12 mouse cellular contexts compared by ENCODE assay signal in genomic region chr6:18078615-18079014, GRCm38 (mm10). TPM values are rescaled to one million over a fixed set of nuclear protein-coding genes. Genes with fewer than 3 reads are reported as not detected.
DNase-seq lines count a peak whose midpoint lies in the region; ATAC-seq and TF ChIP-seq lines count a peak whose summit lies in the region.
"Had no signal": no experiment of that assay in that cellular context is flagged by ENCODE, and none has a peak within 500 bp of the region (broad histone marks: within the 10 kb centered on the region; RNA-seq: fewer than 3 reads in every experiment).

No protein-coding gene starts in this region.

- WGBS in heart, postnatal 0 days = 5% methylated on average over 1 of the region's 1 CpGs
- 8% methylated on average over 1 of the region's 1 CpGs for WGBS in heart, embryonic 11.5 days (ENCODE audit: insufficient replicate concordance)
- 28% methylated on average over 1 of the region's 1 CpGs for WGBS in midbrain, embryonic 11.5 days
- 47% methylated on average over 1 of the region's 1 CpGs for WGBS in midbrain, embryonic 10.5 days
- WGBS in embryonic facial prominence, embryonic 14.5 days = 20% methylated on average over 1 of the region's 1 CpGs

- DNase-seq in heart, postnatal 0 days (ENCODE audit: low spot score) = peak; percentile 48
- DNase-seq in midbrain, embryonic 11.5 days (ENCODE audit: low spot score, missing footprints) = no peak
- DNase-seq in midbrain, embryonic 10.5 days (ENCODE audit: low spot score) = no peak
- peak; percentile 56 for DNase-seq in embryonic facial prominence, embryonic 14.5 days (ENCODE audit: low spot score)
- peak; percentile 6 for DNase-seq in telencephalon, adult 2 months (ENCODE audit: low read depth, low spot score)
- no peak for DNase-seq in layer of hippocampus, postnatal 36 days
- no peak for DNase-seq in thymus, postnatal 4 days
- DNase-seq: cerebellum, postnatal 25 days had no signal

- no peak overlapping the region for H3K27ac ChIP-seq in heart, postnatal 0 days (ENCODE audit: low read depth)
- H3K27ac ChIP-seq in heart, embryonic 11.5 days (ENCODE audit: low read depth, low read length) = no peak overlapping the region
- H3K27ac ChIP-seq in midbrain, embryonic 11.5 days (ENCODE audit: low read depth, low read length) = no peak overlapping the region
- no peak overlapping the region for H3K27ac ChIP-seq in midbrain, embryonic 10.5 days (replicated peaks)
- no peak overlapping the region for H3K27ac ChIP-seq in embryonic facial prominence, embryonic 14.5 days (replicated peaks; ENCODE audit: low read depth, low read length)

- peak; percentile 71 for TF ChIP-seq CTCF in heart, postnatal 0 days (IDR thresholded peaks at IDR 0.05; ENCODE audit: low read depth)

- H3K36me3 ChIP-seq in heart, postnatal 0 days (replicated peaks; ENCODE audit: control insufficient read depth, insufficient read depth, low read length) = no peaks in the 10 kb centered on the region
- no peaks in the 10 kb centered on the region for H3K36me3 ChIP-seq in heart, embryonic 11.5 days (ENCODE audit: control insufficient read depth, insufficient read depth, low read length)
- H3K36me3 ChIP-seq in midbrain, embryonic 11.5 days (ENCODE audit: control insufficient read depth, insufficient read depth, low read length) = no peaks in the 10 kb centered on the region
- H3K36me3 ChIP-seq in midbrain, embryonic 10.5 days = no peaks in the 10 kb centered on the region
- no peaks in the 10 kb centered on the region for H3K36me3 ChIP-seq in embryonic facial prominence, embryonic 14.5 days (ENCODE audit: control insufficient read depth, insufficient read depth, low read length)

- H3K9me3 ChIP-seq in heart, postnatal 0 days (replicated peaks; ENCODE audit: control insufficient read depth, low read length) = no peaks in the 10 kb centered on the region
- H3K9me3 ChIP-seq in heart, embryonic 11.5 days (replicated peaks; ENCODE audit: control insufficient read depth, low read length) = no peaks in the 10 kb centered on the region
- no peaks in the 10 kb centered on the region for H3K9me3 ChIP-seq in midbrain, embryonic 11.5 days (ENCODE audit: control insufficient read depth, low read length)
- no peaks in the 10 kb centered on the region for H3K9me3 ChIP-seq in midbrain, embryonic 10.5 days (replicated peaks)
- H3K9me3 ChIP-seq in embryonic facial prominence, embryonic 14.5 days (ENCODE audit: control insufficient read depth, low read length) = no peaks in the 10 kb centered on the region

- H3K4me3 ChIP-seq in heart, postnatal 0 days (ENCODE audit: low read depth, low read length) = no peak overlapping the region
- H3K4me3 ChIP-seq in heart, embryonic 11.5 days (ENCODE audit: low read depth, low read length) = no peak overlapping the region
- H3K4me3 ChIP-seq in midbrain, embryonic 11.5 days (ENCODE audit: low read depth, low read length) = no peak overlapping the region
- H3K4me3 ChIP-seq in midbrain, embryonic 10.5 days = no peak overlapping the region
- no peak overlapping the region for H3K4me3 ChIP-seq in embryonic facial prominence, embryonic 14.5 days (ENCODE audit: low read depth, low read length)

- no peaks in the 10 kb centered on the region for H3K27me3 ChIP-seq in heart, postnatal 0 days (ENCODE audit: control insufficient read depth, insufficient read depth, low read length)
- no peaks in the 10 kb centered on the region for H3K27me3 ChIP-seq in heart, embryonic 11.5 days (ENCODE audit: control insufficient read depth, insufficient read depth, low read length)
- no peaks in the 10 kb centered on the region for H3K27me3 ChIP-seq in midbrain, embryonic 11.5 days (ENCODE audit: control insufficient read depth, insufficient read depth, low read length)
- H3K27me3 ChIP-seq in midbrain, embryonic 10.5 days (ENCODE audit: low read depth, poor library complexity, severe bottlenecking) = no peaks in the 10 kb centered on the region
- no peaks in the 10 kb centered on the region for H3K27me3 ChIP-seq in embryonic facial prominence, embryonic 14.5 days (replicated peaks; ENCODE audit: control insufficient read depth, insufficient read depth, low read length)

- H3K4me2 ChIP-seq in heart, postnatal 0 days (ENCODE audit: low read depth, low read length) = no peak overlapping the region
- no peak overlapping the region for H3K4me2 ChIP-seq in heart, embryonic 11.5 days
- H3K4me2 ChIP-seq in midbrain, embryonic 11.5 days = no peak overlapping the region
- no peak overlapping the region for H3K4me2 ChIP-seq in embryonic facial prominence, embryonic 14.5 days (ENCODE audit: low read depth, low read length)

- no peak for TF ChIP-seq EP300 in heart, postnatal 0 days (IDR thresholded peaks at IDR 0.05; ENCODE audit: low read depth)

- ATAC-seq in heart, postnatal 0 days (ENCODE audit: insufficient read depth, low read depth) = no peak
- ATAC-seq in heart, embryonic 11.5 days (replicated peaks; ENCODE audit: insufficient number of reproducible peaks, low FRiP score, low TSS enrichment) = no peak
- peak; percentile 40; the same call in 1 of the 2 replicates for ATAC-seq in midbrain, embryonic 11.5 days (ENCODE audit: low FRiP score)
- no peak for ATAC-seq in embryonic facial prominence, embryonic 14.5 days (ENCODE audit: low read depth)

- H3K4me1 ChIP-seq in heart, postnatal 0 days (ENCODE audit: control insufficient read depth, insufficient read depth) = no peaks in the 10 kb centered on the region
- 0 out of 2 replicates have a peak, but pooled peaks cover 5% of the 10 kb centered on the region for H3K4me1 ChIP-seq in heart, embryonic 11.5 days (ENCODE audit: control insufficient read depth, insufficient read depth, low read length)
- H3K4me1 ChIP-seq in midbrain, embryonic 11.5 days (ENCODE audit: control insufficient read depth, insufficient read depth, low read length) = no peaks in the 10 kb centered on the region
- H3K4me1 ChIP-seq in midbrain, embryonic 10.5 days = no peaks in the 10 kb centered on the region
- no peaks in the 10 kb centered on the region for H3K4me1 ChIP-seq in embryonic facial prominence, embryonic 14.5 days (ENCODE audit: control insufficient read depth, insufficient read depth, low read length)

- H3K9ac ChIP-seq in heart, postnatal 0 days (replicated peaks; ENCODE audit: low read depth, low read length) = no peak overlapping the region
- no peak overlapping the region for H3K9ac ChIP-seq in heart, embryonic 11.5 days (ENCODE audit: low read depth, low read length)
- no peak overlapping the region for H3K9ac ChIP-seq in midbrain, embryonic 11.5 days (ENCODE audit: low read length)
- no peak overlapping the region for H3K9ac ChIP-seq in embryonic facial prominence, embryonic 14.5 days (ENCODE audit: low read depth, low read length)

RNA-seq across cellular contexts. Expression of gene Asz1, which starts 30.2 kb away (rescaled TPM):
- total RNA-seq in heart, postnatal 0 days (2014; rRNA removed; ENCODE audit: low replicate concordance) = not detected in 2 replicates
- not detected in 2 replicates for polyA plus RNA-seq in heart, postnatal 0 days (2015; fragmentation: Nextera tagmentation; extraction: Ambion mirVana)
- polyA plus RNA-seq in heart, embryonic 11.5 days (2014; fragmentation: Nextera tagmentation; extraction: Ambion mirVana) = 0.20 TPM in 1 of 2 replicates, not detected in the other
- not detected in 2 replicates for polyA plus RNA-seq in midbrain, embryonic 11.5 days (2014; fragmentation: Nextera tagmentation; extraction: Ambion mirVana)
- not detected in 2 replicates for polyA plus RNA-seq in midbrain, embryonic 10.5 days (2016; fragmentation: Nextera tagmentation; extraction: Ambion mirVana)
- not detected in 2 replicates for polyA plus RNA-seq in embryonic facial prominence, embryonic 14.5 days (2014; fragmentation: Nextera tagmentation; extraction: Ambion mirVana)
- total RNA-seq in layer of hippocampus, postnatal 36 days (2021) = not detected
- total RNA-seq: heart, adult 18-20 months; layer of hippocampus, adult 18-20 months; monocyte, adult 5-6 weeks had no signal

RNA-seq across cellular contexts. Expression of gene Wnt2, which starts 48.2 kb away (rescaled TPM):
- 2.3 and 3.6 TPM in 2 replicates for total RNA-seq in heart, postnatal 0 days (2014; rRNA removed; ENCODE audit: low replicate concordance)
- 1.9 and 2.3 TPM in 2 replicates for polyA plus RNA-seq in heart, postnatal 0 days (2015; fragmentation: Nextera tagmentation; extraction: Ambion mirVana)
- polyA plus RNA-seq in heart, embryonic 11.5 days (2014; fragmentation: Nextera tagmentation; extraction: Ambion mirVana) = 12.6 and 15.6 TPM in 2 replicates
- 0.41 TPM in 2 replicates for polyA plus RNA-seq in midbrain, embryonic 11.5 days (2014; fragmentation: Nextera tagmentation; extraction: Ambion mirVana)
- 0.41 and 0.52 TPM in 2 replicates for polyA plus RNA-seq in midbrain, embryonic 10.5 days (2016; fragmentation: Nextera tagmentation; extraction: Ambion mirVana)
- polyA plus RNA-seq in embryonic facial prominence, embryonic 14.5 days (2014; fragmentation: Nextera tagmentation; extraction: Ambion mirVana) = 7.0 and 8.7 TPM in 2 replicates
- 1 to 10 TPM; 6.2 to 6.5 TPM for total RNA-seq in layer of hippocampus, postnatal 36 days (2021)
- total RNA-seq: monocyte, adult 5-6 weeks had no signal

Comparison
In these comparisons a context has a peak if more than half of its experiments do, and no peak if none do; other contexts are left out.
1. DNase-seq: peak in heart, postnatal 0 days (single experiment), embryonic facial prominence, embryonic 14.5 days (single experiment) and telencephalon, adult 2 months (single experiment); none in midbrain, embryonic 11.5 days (single experiment), midbrain, embryonic 10.5 days (single experiment), layer of hippocampus, postnatal 36 days (0 of 2) and thymus, postnatal 4 days (single experiment).